Mouse (Mus musculus) splenic B cell, adult 2 months (primary cell): ENCODE results near the gene Zbed4.

Source experiments
- DNase-seq: peaks from one replicate; pipeline ENCODE4 v3.0.0-alpha.2; 2011; ENCODE audit warnings: low read depth, low spot score
- H3K27me3 ChIP-seq: 2 replicates; pipeline ENCODE4 v1.6.1; 2012; ENCODE audit warnings: mild to moderate bottlenecking, low read length, moderate library complexity, mixed read lengths; ENCODE audit not compliant: control insufficient read depth, poor library complexity, insufficient read depth, severe bottlenecking
- H3K36me3 ChIP-seq: 2 replicates; pipeline ENCODE4 v1.6.1; 2012; ENCODE audit warnings: mild to moderate bottlenecking, low read length, moderate library complexity, mixed read lengths; ENCODE audit not compliant: control insufficient read depth, poor library complexity, insufficient read depth, severe bottlenecking

Zbed4 gene

DNA sequence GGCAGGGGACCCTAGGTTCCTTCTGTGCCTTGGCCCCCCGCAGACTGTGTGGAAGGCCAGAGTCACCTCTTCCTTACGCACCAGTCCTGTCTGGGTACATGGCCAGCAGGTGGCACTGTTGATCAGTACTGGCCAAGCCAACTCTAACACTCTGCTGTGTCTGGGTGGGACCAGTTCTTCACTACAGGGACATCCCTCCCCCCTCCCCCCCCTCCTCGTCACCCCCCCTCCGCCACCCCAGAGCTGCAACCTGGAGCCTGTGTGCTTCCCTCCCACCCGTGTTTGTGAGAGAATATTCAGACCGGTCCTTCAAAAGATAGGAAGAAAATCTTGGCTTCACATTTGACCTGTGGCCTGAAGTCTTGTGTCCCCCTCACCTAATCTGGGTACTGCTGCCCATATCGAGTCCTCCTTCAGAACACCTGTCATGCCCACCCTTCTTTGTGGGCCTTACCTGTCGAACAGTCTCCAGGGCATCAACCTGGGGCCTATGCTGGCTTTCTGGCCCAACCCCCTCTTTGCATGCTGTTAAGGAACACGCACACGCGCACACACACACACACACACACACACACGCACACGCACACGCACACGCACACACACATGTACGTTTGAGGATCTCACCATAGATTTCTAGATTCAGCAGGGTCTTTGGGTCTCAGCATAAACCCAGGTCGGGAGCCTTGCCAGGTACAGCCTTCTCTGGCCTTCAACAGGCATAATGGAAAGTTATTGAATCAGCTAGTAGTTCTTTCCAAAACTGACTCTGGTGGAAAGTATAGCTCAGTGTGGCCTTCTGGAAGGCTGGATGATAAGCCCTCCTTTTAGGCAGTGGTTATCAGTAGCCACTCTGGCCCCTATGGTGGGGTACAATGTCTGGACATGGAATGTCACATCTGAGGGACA, 77.6 kb downstream of the Zbed4 start:
- peak; percentile 94 for DNase-seq
- H3K27me3 ChIP-seq: no peaks in the 10 kb centered on the region
- no peaks in the 10 kb centered on the region; the same call in 1 of the 2 replicates for H3K36me3 ChIP-seq

DNA sequence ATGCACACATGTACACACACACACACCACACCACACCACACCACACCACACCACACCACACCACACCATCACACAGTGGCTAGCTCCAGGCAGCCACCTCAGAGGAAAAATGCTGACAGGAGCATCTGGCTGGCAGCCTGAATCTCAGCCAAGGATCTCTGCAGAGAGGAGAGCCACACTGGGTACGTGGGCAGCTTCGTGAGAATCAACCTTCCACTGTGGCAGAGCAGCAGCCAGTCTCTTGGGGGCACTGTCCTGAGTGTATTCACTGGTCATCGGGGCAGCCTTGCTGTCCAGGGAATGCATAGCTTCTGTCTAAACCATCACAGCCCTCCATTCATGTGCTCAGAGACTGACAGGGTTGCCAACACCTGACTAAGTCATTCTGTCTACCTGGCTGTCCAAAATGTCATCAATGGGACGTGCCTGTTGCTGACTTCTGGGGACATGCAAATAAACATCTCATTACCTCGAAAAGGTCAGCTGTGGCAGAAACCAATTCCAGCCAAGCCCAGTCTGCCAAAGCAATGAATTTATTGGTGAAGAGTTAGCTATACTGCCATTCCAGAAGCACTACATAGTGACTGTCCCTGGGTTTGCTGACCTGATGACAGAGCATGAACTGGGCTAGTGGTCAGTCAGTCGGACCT, 78.5 kb downstream of the Zbed4 start:
- DNase-seq: no peak
- Histone ChIP-seq H3K27me3 (no peaks in the 10 kb centered on the region), H3K36me3 (no peaks in the 10 kb centered on the region)

DNA sequence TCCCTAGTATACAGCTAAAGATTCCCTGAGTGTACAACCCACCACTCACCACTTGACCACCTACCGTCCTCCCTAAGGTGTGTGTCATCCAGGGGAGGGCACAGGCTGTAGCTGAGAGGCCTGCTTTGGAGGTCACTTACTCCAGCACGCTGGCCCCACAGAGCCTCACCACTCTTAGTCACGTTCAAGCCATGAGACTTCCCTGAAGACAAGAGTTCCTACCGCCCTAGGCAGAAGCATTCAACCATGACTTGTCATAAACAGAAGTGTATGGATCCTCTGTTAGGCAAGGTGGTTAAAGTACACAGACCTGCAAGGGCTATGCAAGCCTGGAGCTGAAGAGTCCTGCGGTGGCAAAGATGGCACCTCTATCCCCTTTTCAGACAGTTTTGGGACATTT, 79.2 kb downstream of the Zbed4 start:
- DNase-seq: no peak
- H3K27me3 ChIP-seq: no peaks in the 10 kb centered on the region
- no peaks in the 10 kb centered on the region for H3K36me3 ChIP-seq

DNA sequence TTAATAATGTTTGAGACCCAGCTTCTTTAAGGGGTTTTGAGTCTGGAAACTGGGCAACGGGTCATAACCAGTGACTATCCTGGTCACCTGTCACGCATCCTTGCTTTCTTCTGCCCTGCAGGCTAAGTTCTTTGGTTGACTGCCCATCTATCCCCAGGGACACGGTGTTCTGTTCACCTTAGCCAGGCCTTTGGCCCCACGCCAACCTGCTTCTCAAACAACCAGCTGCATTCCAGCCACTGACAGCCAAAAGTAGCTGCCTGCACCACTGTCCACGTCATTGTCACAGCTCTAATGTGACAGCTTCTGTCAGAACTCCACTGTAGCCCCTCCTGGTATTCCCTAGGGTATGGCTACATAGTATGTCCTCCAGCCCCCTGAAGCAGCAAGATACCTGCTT, 80.0 kb downstream of the Zbed4 start:
- DNase-seq: no peak
- no peaks in the 10 kb centered on the region for H3K36me3 ChIP-seq

DNA sequence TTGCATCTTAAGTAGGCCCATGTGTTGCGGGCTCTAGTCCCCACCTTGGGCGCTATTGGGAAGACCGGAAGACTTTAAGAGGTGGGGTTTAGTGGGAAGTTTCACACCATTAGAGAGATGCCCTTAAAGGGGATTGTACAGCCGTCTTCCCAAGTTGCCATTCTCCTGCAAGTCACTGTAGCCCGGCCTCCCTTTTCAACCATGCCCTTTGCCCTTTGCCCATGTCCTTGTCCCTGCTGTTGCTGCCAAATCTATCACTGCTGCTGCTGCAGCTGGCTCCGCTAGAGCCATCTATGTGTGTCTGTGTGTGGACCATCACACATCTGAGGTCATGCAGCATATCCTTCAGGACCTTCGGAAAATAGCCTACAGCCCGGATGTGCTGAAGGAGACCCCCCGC, 81.1 kb downstream of the Zbed4 start:
- Histone ChIP-seq H3K27me3 (no peaks in the 10 kb centered on the region), H3K36me3 (no peaks in the 10 kb centered on the region)
- DNase-seq: no peak

More for the DNA sequence above, 80.0 kb downstream of the Zbed4 start:
- no peaks in the 10 kb centered on the region for H3K27me3 ChIP-seq
